Mouse (Mus musculus): ENCODE measurements around the gene Cdadc1. TPM values are rescaled to one million over a fixed set of nuclear protein-coding genes. Genes with fewer than 3 reads are reported as not detected.

The Cdadc1 gene
- total and polyA plus RNA-seq, 2 experiments, result 11.9 to 31.3 TPM

GRCm38 (mm10) chr14:59576385-59576784 lies 21.4 kb downstream of the Cdadc1 start:
- H3K79me2 ChIP-seq (ENCODE audit: control insufficient read depth, insufficient read depth, low read length), result no peaks in the 10 kb centered on the region
- TF ChIP-seq POLR2A (IDR thresholded peaks at IDR 0.05; ENCODE audit: extremely low read depth, insufficient read depth, low read length) (no peak), CTCF (IDR thresholded peaks at IDR 0.05; ENCODE audit: low read depth, low read length) (no peak)
- no peaks in the 10 kb centered on the region for H3K27me3 ChIP-seq (ENCODE audit: control insufficient read depth, insufficient read depth, low read length)
- DNase-seq (ENCODE audit: extremely low read depth, low read depth, low spot score), result no peak
- H3K27ac ChIP-seq (replicated peaks; ENCODE audit: insufficient read depth, low read depth, low read length), result no peak overlapping the region
- H3K9ac ChIP-seq (ENCODE audit: low read depth, low read length), result no peak overlapping the region
- no peak overlapping the region for H3K4me3 ChIP-seq (ENCODE audit: insufficient read depth, low read depth, low read length)
- H3K4me1 ChIP-seq (ENCODE audit: control insufficient read depth, insufficient read depth, low read length), result no peaks in the 10 kb centered on the region
- H3K36me3 ChIP-seq (ENCODE audit: control insufficient read depth, insufficient read depth, low read length), result peaks cover 50% of the 10 kb centered on the region
- WGBS, result 87% methylated on average over 5 of the region's 5 CpGs

DNA sequence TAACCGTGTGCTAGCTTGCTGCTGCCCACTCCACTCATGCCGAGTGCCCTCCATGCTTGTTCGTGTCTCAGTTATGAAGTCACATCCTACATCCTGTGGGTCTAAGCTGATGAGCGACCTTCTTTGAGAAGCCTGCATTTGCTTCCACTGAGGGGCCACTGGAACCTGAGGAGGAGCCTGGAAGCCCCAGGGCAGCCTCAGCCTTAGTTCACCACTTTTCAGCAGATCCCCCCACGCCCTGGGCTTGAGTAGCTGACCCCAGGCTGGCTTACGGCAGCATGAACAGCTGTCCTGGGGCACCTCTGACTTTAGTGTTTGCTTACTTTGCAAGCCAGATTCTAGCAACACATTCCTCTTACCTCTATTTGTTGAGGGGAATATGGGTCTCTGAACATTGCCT lies 31.0 kb downstream of the Cdadc1 start:
- no peaks in the 10 kb centered on the region for H3K79me2 ChIP-seq (ENCODE audit: control insufficient read depth, insufficient read depth, low read length)
- TF ChIP-seq POLR2A (IDR thresholded peaks at IDR 0.05; ENCODE audit: extremely low read depth, insufficient read depth, low read length) (no peak), CTCF (IDR thresholded peaks at IDR 0.05; ENCODE audit: low read depth, low read length) (no peak)
- H3K4me1 ChIP-seq (ENCODE audit: control insufficient read depth, insufficient read depth, low read length), result no peaks in the 10 kb centered on the region
- H3K27ac ChIP-seq (replicated peaks; ENCODE audit: insufficient read depth, low read depth, low read length), result no peak overlapping the region
- no peak overlapping the region for H3K9ac ChIP-seq (ENCODE audit: low read depth, low read length)
- no peak overlapping the region for H3K4me3 ChIP-seq (ENCODE audit: insufficient read depth, low read depth, low read length)
- H3K36me3 ChIP-seq (ENCODE audit: control insufficient read depth, insufficient read depth, low read length), result peaks cover 35% of the 10 kb centered on the region
- H3K27me3 ChIP-seq (ENCODE audit: control insufficient read depth, insufficient read depth, low read length), result no peaks in the 10 kb centered on the region
- WGBS, result 98% methylated on average over 6 of the region's 6 CpGs
- no peak for DNase-seq (ENCODE audit: extremely low read depth, low read depth, low spot score)

GRCm38 (mm10) chr14:59557886-59558285 lies 39.9 kb downstream of the Cdadc1 start:
- TF ChIP-seq POLR2A (IDR thresholded peaks at IDR 0.05; ENCODE audit: extremely low read depth, insufficient read depth, low read length), result no peak
- Histone ChIP-seq H3K4me1 (ENCODE audit: control insufficient read depth, insufficient read depth, low read length) (peaks cover 3% of the 10 kb centered on the region), H3K27me3 (ENCODE audit: control insufficient read depth, insufficient read depth, low read length) (no peaks in the 10 kb centered on the region), H3K27ac (replicated peaks; ENCODE audit: insufficient read depth, low read depth, low read length) (no peak overlapping the region), H3K9ac (ENCODE audit: low read depth, low read length) (no peak overlapping the region), H3K4me3 (ENCODE audit: insufficient read depth, low read depth, low read length) (no peak overlapping the region), H3K36me3 (ENCODE audit: control insufficient read depth, insufficient read depth, low read length) (0 out of 2 replicates have a peak, but pooled peaks cover 3% of the 10 kb centered on the region), H3K79me2 (ENCODE audit: control insufficient read depth, insufficient read depth, low read length) (no peaks in the 10 kb centered on the region)
- no peak for DNase-seq (ENCODE audit: extremely low read depth, low read depth, low spot score)
- WGBS, result 69% methylated on average over 1 of the region's 1 CpGs

DNA sequence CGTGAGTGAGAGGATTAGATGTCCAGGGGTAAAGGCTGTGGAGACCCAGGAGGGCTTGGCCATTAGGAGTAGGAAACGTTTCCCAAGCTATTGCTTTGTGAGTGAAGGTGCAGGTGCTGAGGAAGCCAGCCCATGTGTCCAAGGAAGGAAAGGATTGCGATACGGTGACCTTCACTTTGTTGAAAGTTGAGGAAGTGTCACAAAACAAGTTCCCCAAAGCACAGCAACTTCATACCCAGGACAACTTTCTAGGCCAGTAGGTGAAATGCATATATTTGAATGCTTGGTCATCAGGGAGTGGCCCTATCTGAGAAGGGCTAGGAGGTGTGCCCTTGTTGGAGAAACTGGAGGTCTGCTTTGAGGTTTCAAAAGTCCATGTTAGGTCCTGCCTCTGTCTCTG lies 40.7 kb downstream of the Cdadc1 start:
- DNase-seq (ENCODE audit: extremely low read depth, low read depth, low spot score), result no peak
- Histone ChIP-seq H3K9ac (ENCODE audit: low read depth, low read length) (no peak overlapping the region), H3K36me3 (ENCODE audit: control insufficient read depth, insufficient read depth, low read length) (0 out of 2 replicates have a peak, but pooled peaks cover 1% of the 10 kb centered on the region), H3K79me2 (ENCODE audit: control insufficient read depth, insufficient read depth, low read length) (no peaks in the 10 kb centered on the region), H3K4me1 (ENCODE audit: control insufficient read depth, insufficient read depth, low read length) (peaks cover 7% of the 10 kb centered on the region), H3K4me3 (ENCODE audit: insufficient read depth, low read depth, low read length) (no peak overlapping the region), H3K27me3 (ENCODE audit: control insufficient read depth, insufficient read depth, low read length) (no peaks in the 10 kb centered on the region), H3K27ac (replicated peaks; ENCODE audit: insufficient read depth, low read depth, low read length) (no peak overlapping the region)
- TF ChIP-seq POLR2A (IDR thresholded peaks at IDR 0.05; ENCODE audit: extremely low read depth, insufficient read depth, low read length) (no peak), CTCF (IDR thresholded peaks at IDR 0.05; ENCODE audit: low read depth, low read length) (no peak)
- 70% methylated on average over 4 of the region's 4 CpGs for WGBS

- Histone ChIP-seq H3K4me1 (ENCODE audit: control insufficient read depth, insufficient read depth, low read length) (peaks cover 17% of the 10 kb centered on the region), H3K79me2 (ENCODE audit: control insufficient read depth, insufficient read depth, low read length) (no peaks in the 10 kb centered on the region), H3K9ac (ENCODE audit: low read depth, low read length) (peak overlapping the region; percentile 71), H3K4me3 (ENCODE audit: insufficient read depth, low read depth, low read length) (peak overlapping the region; percentile 56), H3K36me3 (ENCODE audit: control insufficient read depth, insufficient read depth, low read length) (no peaks in the 10 kb centered on the region), H3K27ac (replicated peaks; ENCODE audit: insufficient read depth, low read depth, low read length) (no peak overlapping the region), H3K27me3 (ENCODE audit: control insufficient read depth, insufficient read depth, low read length) (no peaks in the 10 kb centered on the region)
- 46% methylated on average over 13 of the region's 13 CpGs for WGBS
- TF ChIP-seq CTCF (IDR thresholded peaks at IDR 0.05; ENCODE audit: low read depth, low read length), result peak; percentile 43
- TF ChIP-seq POLR2A (IDR thresholded peaks at IDR 0.05; ENCODE audit: extremely low read depth, insufficient read depth, low read length), result no peak
- DNase-seq (ENCODE audit: extremely low read depth, low read depth, low spot score), result peak; percentile 44
These were observed 41.7 kb downstream of the Cdadc1 start for GRCm38 (mm10) chr14:59555928-59556531.

DNA sequence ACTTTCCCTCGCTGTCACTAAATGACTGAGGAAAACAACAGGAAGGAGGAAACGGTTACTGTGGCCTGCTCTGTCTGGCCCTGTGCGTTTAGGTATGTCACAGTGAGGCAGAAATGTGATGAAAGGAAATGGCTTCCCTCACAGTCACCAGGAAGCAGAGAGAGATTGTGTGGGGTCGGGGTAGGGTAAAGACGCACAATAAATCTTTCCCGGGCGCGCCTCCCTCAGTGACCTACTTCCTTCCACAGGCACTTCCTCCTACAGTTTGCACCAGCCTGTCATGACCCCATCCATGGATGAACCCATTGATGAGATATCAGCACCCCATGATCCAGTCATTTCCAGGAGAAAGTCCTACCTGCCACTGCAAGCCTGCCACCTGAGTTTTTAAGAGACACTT lies 42.7 kb downstream of the Cdadc1 start:
- 72% methylated on average over 8 of the region's 8 CpGs for WGBS
- H3K9ac ChIP-seq (ENCODE audit: low read depth, low read length), result no peak overlapping the region
- H3K36me3 ChIP-seq (ENCODE audit: control insufficient read depth, insufficient read depth, low read length), result no peaks in the 10 kb centered on the region
- no peaks in the 10 kb centered on the region for H3K79me2 ChIP-seq (ENCODE audit: control insufficient read depth, insufficient read depth, low read length)
- no peaks in the 10 kb centered on the region for H3K27me3 ChIP-seq (ENCODE audit: control insufficient read depth, insufficient read depth, low read length)
- no peak overlapping the region for H3K27ac ChIP-seq (replicated peaks; ENCODE audit: insufficient read depth, low read depth, low read length)
- H3K4me1 ChIP-seq (ENCODE audit: control insufficient read depth, insufficient read depth, low read length), result peaks cover 22% of the 10 kb centered on the region
- TF ChIP-seq POLR2A (IDR thresholded peaks at IDR 0.05; ENCODE audit: extremely low read depth, insufficient read depth, low read length) (no peak), CTCF (IDR thresholded peaks at IDR 0.05; ENCODE audit: low read depth, low read length) (no peak)
- no peak for DNase-seq (ENCODE audit: extremely low read depth, low read depth, low spot score)
- H3K4me3 ChIP-seq (ENCODE audit: insufficient read depth, low read depth, low read length), result no peak overlapping the region
